Mouse (Mus musculus): ENCODE data around the gene Lgals1. TPM values are rescaled to one million over a fixed set of nuclear protein-coding genes. Genes with fewer than 3 reads are reported as not detected.

Lgals1 gene
- 2,081 and 2,305 TPM in 2 replicates for polyA plus RNA-seq (2015; fragmentation: Nextera tagmentation; extraction: Ambion mirVana)

GRCm38 (mm10) chr15:78926021-78926919 is at the start of gene Lgals1:
Lgals1 (plus strand) TSS chr15:78926725.

GRCm38 (mm10) chr15:78876991-78877809 is 49.3 kb upstream of the Lgals1 start, which contains the start of gene Gga1:
Gga1 (plus strand) TSS chr15:78877190.

GRCm38 (mm10) chr15:78899409-78899739 is 27.2 kb upstream of the Lgals1 start, which contains the start of gene Gm49510:
Gm49510 (plus strand) TSS chr15:78899667.

DNA sequence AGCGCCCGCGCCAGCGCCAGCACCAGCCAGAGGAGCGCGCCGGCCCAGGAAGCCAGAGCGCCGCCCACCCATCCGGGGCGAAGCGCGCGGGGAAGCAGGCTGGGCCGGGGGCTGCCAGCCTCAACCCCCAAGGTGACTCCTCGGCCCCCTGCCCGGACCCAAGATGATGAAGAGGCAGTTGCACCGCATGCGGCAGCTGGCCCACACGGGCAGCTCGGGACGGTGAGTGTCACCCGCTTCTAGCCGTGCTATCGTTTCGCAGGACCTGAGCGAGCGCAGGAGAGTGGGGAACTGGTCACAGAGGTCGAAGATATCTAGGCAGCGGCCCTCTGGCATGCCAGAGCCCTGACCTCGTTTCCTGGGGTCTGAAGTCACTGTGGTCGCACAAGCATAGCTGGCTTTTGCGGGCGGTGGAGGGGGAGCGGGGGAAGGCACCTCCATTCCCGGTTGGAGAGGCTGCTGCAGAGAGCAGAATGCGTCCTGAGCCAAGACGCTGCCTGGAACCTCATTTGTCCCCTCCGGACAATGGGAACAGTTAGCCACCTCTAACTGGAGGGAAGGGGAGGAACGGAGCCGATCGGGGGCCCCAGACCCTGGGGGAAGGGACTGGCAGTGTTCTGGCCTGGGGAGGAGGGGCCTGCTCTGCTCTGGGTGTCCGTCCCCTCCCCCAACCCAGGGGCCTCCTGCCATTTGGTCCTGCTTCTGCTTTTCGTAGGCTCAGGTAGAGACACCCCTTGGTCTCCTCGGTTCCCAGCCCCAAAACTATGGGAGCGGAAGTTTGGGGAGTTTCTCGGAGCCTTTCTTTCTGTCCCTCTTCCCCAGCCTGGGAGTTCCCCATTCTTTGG is 26.6 kb upstream of the Lgals1 start, which contains the start of gene Sh3bp1:
Gene Sh3bp1, plus strand, starts transcription at position 29 of the 845 bp plus-strand sequence.

GRCm38 (mm10) chr15:78913632-78914090 is 12.9 kb upstream of the Lgals1 start, which contains the start of gene Pdxp:
Pdxp (plus strand) TSS chr15:78913919.

GRCm38 (mm10) chr15:78934784-78935320 is 8.3 kb downstream of the Lgals1 start, which contains the start of gene Nol12:
Nol12 (plus strand) TSS chr15:78934933.

GRCm38 (mm10) chr15:78947657-78948056 is 21.1 kb downstream of the Lgals1 start, which contains the start of gene Triobp:
Triobp (plus strand) TSS chr15:78947724.

Small RNA genes lying within 50 kb of the gene (microRNA-seq; reads per million reads assigned to microRNA genes)
- not detected for gene Mir6955

Other genes starting within 250 kb of the Lgals1 start
- gene Elfn2, start 208.0 kb upstream of the Lgals1 start, polyA plus RNA-seq (2015; fragmentation: Nextera tagmentation; extraction: Ambion mirVana) = not detected in 2 replicates
- gene Mfng, start 153.2 kb upstream of the Lgals1 start, polyA plus RNA-seq (2015; fragmentation: Nextera tagmentation; extraction: Ambion mirVana) = 5.4 and 6.4 TPM in 2 replicates
- 1.4 and 1.9 TPM in 2 replicates for gene Card10, start 123.7 kb upstream of the Lgals1 start, polyA plus RNA-seq (2015; fragmentation: Nextera tagmentation; extraction: Ambion mirVana)
- 21.3 and 24.7 TPM in 2 replicates for gene Cdc42ep1, start 84.1 kb upstream of the Lgals1 start, polyA plus RNA-seq (2015; fragmentation: Nextera tagmentation; extraction: Ambion mirVana)
- 0.77 and 0.97 TPM in 2 replicates for gene Lgals2, start 71.2 kb upstream of the Lgals1 start, polyA plus RNA-seq (2015; fragmentation: Nextera tagmentation; extraction: Ambion mirVana)
- 40.6 and 40.7 TPM in 2 replicates for gene Gga1, start 49.5 kb upstream of the Lgals1 start, polyA plus RNA-seq (2015; fragmentation: Nextera tagmentation; extraction: Ambion mirVana)
- 0.19 and 0.22 TPM in 2 replicates for gene Gm49510, start 27.1 kb upstream of the Lgals1 start, polyA plus RNA-seq (2015; fragmentation: Nextera tagmentation; extraction: Ambion mirVana)
- 15.0 and 16.9 TPM in 2 replicates for gene Sh3bp1, start 27.0 kb upstream of the Lgals1 start, polyA plus RNA-seq (2015; fragmentation: Nextera tagmentation; extraction: Ambion mirVana)
- gene Pdxp, start 12.8 kb upstream of the Lgals1 start, polyA plus RNA-seq (2015; fragmentation: Nextera tagmentation; extraction: Ambion mirVana) = 2.6 and 3.3 TPM in 2 replicates
- gene Nol12, start 8.2 kb downstream of the Lgals1 start, polyA plus RNA-seq (2015; fragmentation: Nextera tagmentation; extraction: Ambion mirVana) = 33.8 and 37.6 TPM in 2 replicates
- gene Triobp, start 21.0 kb downstream of the Lgals1 start, polyA plus RNA-seq (2015; fragmentation: Nextera tagmentation; extraction: Ambion mirVana) = 45.0 and 55.5 TPM in 2 replicates
- 274 and 300 TPM in 2 replicates for gene H1f0, start 101.7 kb downstream of the Lgals1 start, polyA plus RNA-seq (2015; fragmentation: Nextera tagmentation; extraction: Ambion mirVana)
- not detected in 2 replicates for gene Galr3, start 115.2 kb downstream of the Lgals1 start, polyA plus RNA-seq (2015; fragmentation: Nextera tagmentation; extraction: Ambion mirVana)
- 21.2 and 22.3 TPM in 2 replicates for gene Ankrd54, start 136.2 kb downstream of the Lgals1 start, polyA plus RNA-seq (2015; fragmentation: Nextera tagmentation; extraction: Ambion mirVana)
- gene Eif3l, start 148.5 kb downstream of the Lgals1 start, polyA plus RNA-seq (2015; fragmentation: Nextera tagmentation; extraction: Ambion mirVana) = 133 and 143 TPM in 2 replicates
- gene Micall1, start 182.2 kb downstream of the Lgals1 start, polyA plus RNA-seq (2015; fragmentation: Nextera tagmentation; extraction: Ambion mirVana) = 22.6 and 23.7 TPM in 2 replicates
- gene Polr2f, start 214.3 kb downstream of the Lgals1 start, polyA plus RNA-seq (2015; fragmentation: Nextera tagmentation; extraction: Ambion mirVana) = 249 and 260 TPM in 2 replicates
- 7.5 and 8.7 TPM in 2 replicates for gene 1700088E04Rik, start 214.5 kb downstream of the Lgals1 start, polyA plus RNA-seq (2015; fragmentation: Nextera tagmentation; extraction: Ambion mirVana)
- gene Sox10, start 238.5 kb downstream of the Lgals1 start, polyA plus RNA-seq (2015; fragmentation: Nextera tagmentation; extraction: Ambion mirVana) = 1.3 and 1.8 TPM in 2 replicates